Mouse (Mus musculus) left cerebral cortex, adult 2 months (tissue): Measurements from ENCODE around the gene Tmc7. TPM values are rescaled to one million over a fixed set of nuclear protein-coding genes. Genes with fewer than 3 reads are reported as not detected.

Experiments
- DNase-seq, 2 experiments: peaks; one replicate each; pipeline ENCODE4 v3.0.0; 2021 to 2022; ENCODE audit warnings: low spot score in 2 of 2, mixed read lengths in 1 of 2; ENCODE audit errors: extremely low spot score in 1 of 2
- H3K27ac ChIP-seq: fragments of 200-600 bp; 2 replicates; pipeline ENCODE4 v1.8.1; 2022
- H3K4me3 ChIP-seq: fragments of 200-600 bp; 2 replicates; pipeline ENCODE4 v1.8.1; 2022
- CTCF ChIP-seq: fragments of 200-600 bp; IDR thresholded peaks from 2 replicates; pipeline ENCODE4 v1.8.1; 2022; ENCODE audit warnings: antibody characterized with exemption, mild to moderate bottlenecking, moderate library complexity
- intact Hi-C: fragments of 180-260 bp; cut with DNase I; formaldehyde crosslinking; loops from one replicate; pipeline ENCODE4 v1.15.1; 2025
- long read RNA-seq, 2 experiments: library from polyadenylated mRNA; stranded (forward); transcript quantifications; one replicate each; pipeline ENCODE4 v2.0.0; 2021; ENCODE audit warnings: borderline mapping rate in 2 of 2
- total RNA-seq, 2 experiments: library from RNA; stranded (reverse); gene quantifications; 2 replicates each; pipeline ENCODE4 v1.2.3; 2021

Tmc7 gene
- total RNA-seq = 10 to 100 TPM; 15.9 to 17.1 TPM
- long read RNA-seq, experiment 1, full-length matches to known transcripts = 10 of 15 reads
- long read RNA-seq, experiment 1, partial matches to known transcripts = 0 of 15 reads
- long read RNA-seq, experiment 1, other reads (novel, unspliced or antisense) = 5 of 15 reads
- long read RNA-seq, experiment 2, full-length matches to known transcripts = 11 of 16 reads
- long read RNA-seq, experiment 2, partial matches to known transcripts = 0 of 16 reads
- long read RNA-seq, experiment 2, other reads (novel, unspliced or antisense) = 5 of 16 reads

GRCm38 (mm10) chr7:118584257-118584907 lies at the start of gene Tmc7:
TSS of gene Tmc7 (minus strand) at chr7:118584736.
- H3K27ac ChIP-seq = peak within 1 kb of the TSS; percentile 93
- peak; percentile 85 to 89 for DNase-seq
- TF ChIP-seq CTCF = peak; percentile 35
- peak within 1 kb of the TSS; percentile 86 for H3K4me3 ChIP-seq
- intact Hi-C loops = no loop called here

DNA sequence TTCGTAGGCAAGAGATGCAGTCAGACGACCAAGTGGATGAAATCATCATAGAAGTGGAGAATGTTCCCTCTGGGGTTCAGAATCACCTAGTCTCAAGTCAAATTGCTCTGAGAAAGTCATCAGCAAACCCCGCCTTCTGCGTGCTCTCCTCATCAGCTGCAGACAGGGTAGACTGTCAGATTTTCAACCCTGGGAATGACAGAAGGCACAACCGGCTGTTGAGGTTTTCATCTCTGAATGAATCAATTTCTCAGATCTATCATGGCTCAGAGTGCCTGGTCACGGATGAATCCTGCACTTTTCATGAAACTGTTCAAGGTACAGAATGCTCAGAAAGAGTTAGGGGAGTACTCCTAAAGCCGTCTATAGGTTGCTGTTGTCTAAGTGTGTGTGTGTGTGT lies 49.4 kb upstream of the Tmc7 start:
- DNase-seq = no peak
- intact Hi-C loops = no loop called here

DNA sequence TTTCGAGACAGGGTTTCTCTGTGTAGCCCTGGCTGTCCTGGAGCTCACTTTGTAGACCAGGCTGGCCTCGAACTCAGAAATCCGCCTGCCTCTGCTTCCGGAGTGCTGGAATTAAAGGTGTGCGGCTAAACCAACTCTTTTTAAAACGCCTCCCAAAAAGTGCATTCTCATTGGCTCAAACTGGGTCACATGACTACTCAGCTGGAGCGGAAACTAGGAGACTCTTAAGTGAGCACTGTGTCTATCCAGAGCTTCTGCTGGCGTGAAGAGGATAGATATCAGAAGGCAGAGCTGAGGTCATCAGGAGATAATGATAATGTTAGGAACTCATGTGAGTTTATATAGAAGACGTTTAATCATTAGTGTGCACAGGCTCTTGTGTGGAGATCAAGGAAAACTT lies 48.6 kb upstream of the Tmc7 start:
- no peak overlapping the region for H3K27ac ChIP-seq
- intact Hi-C loops = no loop called here
- DNase-seq = no peak
- TF ChIP-seq CTCF = no peak
- no peak overlapping the region for H3K4me3 ChIP-seq

More for the DNA sequence above, 49.4 kb upstream of the Tmc7 start:
- no peak overlapping the region for H3K4me3 ChIP-seq
- H3K27ac ChIP-seq = no peak overlapping the region
- TF ChIP-seq CTCF = no peak

- intact Hi-C loops = no loop called here
- DNase-seq = no peak
- Histone ChIP-seq H3K27ac (no peak overlapping the region), H3K4me3 (no peak overlapping the region)
- no peak for TF ChIP-seq CTCF
Measured at GRCm38 (mm10) chr7:118627550-118628298, 43.2 kb upstream of the Tmc7 start.

DNA sequence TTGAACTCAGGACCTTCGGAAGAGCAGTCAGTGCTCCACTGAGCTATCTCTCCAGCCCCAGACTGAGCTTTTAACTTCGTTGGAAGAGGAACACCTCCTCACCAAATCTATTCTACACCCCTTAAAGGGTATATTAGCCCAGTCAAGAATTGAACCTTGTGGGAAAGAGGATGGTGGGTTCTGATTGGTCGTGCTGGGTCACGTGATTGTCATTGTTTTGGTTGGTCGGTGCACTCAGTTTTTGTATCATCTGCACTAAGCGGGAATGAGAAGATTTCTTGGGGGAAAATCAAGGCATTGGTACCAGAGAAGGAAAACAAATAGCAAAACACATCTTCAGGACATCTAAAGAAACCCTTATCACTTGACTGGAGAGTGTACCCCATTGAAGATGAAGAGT lies 36.6 kb upstream of the Tmc7 start:
- H3K27ac ChIP-seq = no peak overlapping the region
- intact Hi-C loops = no loop called here
- H3K4me3 ChIP-seq = no peak overlapping the region
- no peak for TF ChIP-seq CTCF
- DNase-seq = no peak

- no peak for DNase-seq
- intact Hi-C loops = no loop called here
- no peak for TF ChIP-seq CTCF
Measured at GRCm38 (mm10) chr7:118620243-118620906, 35.8 kb upstream of the Tmc7 start.

DNA sequence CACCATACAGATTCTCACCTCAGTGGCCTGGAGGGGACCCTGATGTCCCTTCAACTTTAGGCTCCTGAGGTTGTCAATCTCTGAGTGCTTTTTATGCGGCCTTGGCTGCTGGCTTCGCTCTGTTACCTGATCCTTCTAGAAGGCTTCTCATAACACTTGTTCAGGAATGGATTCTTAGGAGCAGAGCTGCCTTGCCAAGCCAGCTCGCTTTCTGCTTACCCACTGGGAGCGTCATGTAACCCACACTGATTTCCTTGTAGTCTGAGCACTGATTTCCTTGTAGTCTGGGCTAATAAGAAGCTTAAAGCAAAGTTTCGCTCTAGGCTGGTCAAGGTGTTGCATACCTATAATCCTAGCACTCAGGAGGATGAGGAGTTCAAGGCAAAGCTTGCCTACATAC lies 33.6 kb upstream of the Tmc7 start:
- Histone ChIP-seq H3K27ac (no peak overlapping the region), H3K4me3 (no peak overlapping the region)
- intact Hi-C loops = no loop called here
- no peak for DNase-seq
- no peak for TF ChIP-seq CTCF

More at GRCm38 (mm10) chr7:118620243-118620906, 35.8 kb upstream of the Tmc7 start:
- H3K27ac ChIP-seq = no peak overlapping the region
- no peak overlapping the region for H3K4me3 ChIP-seq

DNA sequence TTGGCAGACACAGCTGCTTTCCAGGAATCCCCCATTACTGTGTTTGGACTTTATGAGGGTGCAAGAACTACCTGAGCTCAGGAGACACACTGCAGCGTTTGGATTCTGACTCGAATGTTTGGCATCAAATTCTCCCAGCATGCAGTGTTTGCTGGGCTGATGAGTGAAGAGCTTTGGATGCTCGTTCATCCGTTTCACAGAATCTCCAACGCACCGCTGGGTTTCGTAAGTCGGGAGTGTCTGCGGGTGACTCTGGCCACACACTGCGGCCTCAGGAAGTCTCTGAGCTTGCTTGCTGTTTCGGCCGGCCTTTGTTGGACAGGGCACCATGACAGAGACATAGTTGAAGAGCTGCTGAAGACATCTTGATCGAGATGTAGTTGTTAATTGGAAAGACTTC lies 29.5 kb upstream of the Tmc7 start:
- DNase-seq = no peak
- intact Hi-C loops = no loop called here
- Histone ChIP-seq H3K27ac (no peak overlapping the region), H3K4me3 (no peak overlapping the region)
- TF ChIP-seq CTCF = no peak

DNA sequence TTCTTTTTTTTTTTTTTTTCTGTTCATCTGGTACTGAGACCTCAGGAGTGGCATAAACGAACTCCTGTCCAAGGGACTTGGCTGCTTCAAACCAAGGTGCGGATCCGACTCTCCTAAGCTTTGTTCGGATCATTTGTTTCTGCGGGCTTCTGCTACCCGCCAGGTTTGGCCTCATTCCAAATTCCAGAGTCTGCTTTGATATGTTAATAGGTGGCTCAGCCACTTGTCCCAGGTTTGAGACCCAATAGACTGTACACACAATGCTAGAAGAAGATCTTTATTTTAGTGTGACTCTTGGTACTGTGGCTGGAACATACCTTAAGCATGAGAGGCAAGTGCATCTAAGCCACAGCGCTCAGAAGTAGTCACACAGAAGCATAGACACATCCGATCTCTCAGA lies 27.4 kb upstream of the Tmc7 start:
- intact Hi-C loops = no loop called here
- DNase-seq = no peak
- TF ChIP-seq CTCF = no peak
- Histone ChIP-seq H3K4me3 (no peak overlapping the region), H3K27ac (no peak overlapping the region)

GRCm38 (mm10) chr7:118611185-118611749 lies 26.7 kb upstream of the Tmc7 start:
- no peak for TF ChIP-seq CTCF
- Histone ChIP-seq H3K27ac (no peak overlapping the region), H3K4me3 (no peak overlapping the region)
- DNase-seq = no peak
- intact Hi-C loops = no loop called here

DNA sequence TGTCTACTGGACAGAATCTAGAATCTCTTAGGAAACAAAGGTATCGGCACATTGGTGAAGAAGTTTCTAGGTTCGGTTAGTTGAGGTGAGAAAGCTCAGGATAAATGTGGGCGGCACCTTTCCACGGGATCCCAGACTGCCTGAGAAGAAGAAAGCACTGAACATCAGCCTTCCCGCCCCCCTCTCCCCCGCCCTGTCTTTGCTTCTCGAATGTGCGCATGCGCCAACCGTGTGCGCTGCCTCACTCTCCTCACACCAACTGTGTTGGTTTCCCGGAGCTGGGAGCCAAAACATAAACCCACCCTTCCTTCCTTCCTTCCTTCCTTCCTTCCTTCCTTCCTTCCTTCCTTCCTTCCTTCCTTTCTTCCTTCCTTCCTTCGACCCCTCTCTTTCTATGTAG lies 26.2 kb upstream of the Tmc7 start:
- no peak for DNase-seq
- intact Hi-C loops = no loop called here
- no peak for TF ChIP-seq CTCF

More for the DNA sequence above, 26.2 kb upstream of the Tmc7 start:
- Histone ChIP-seq H3K4me3 (no peak overlapping the region), H3K27ac (no peak overlapping the region)
